Mouse (Mus musculus) CD8-positive naive resting alpha-beta T cell, adult 57 days (primary cell): ENCODE data around the gene Acot3. TPM values are rescaled to one million over a fixed set of nuclear protein-coding genes. Genes with fewer than 3 reads are reported as not detected.

Experiments used
- total RNA-seq: library from RNA; stranded (reverse); gene quantifications from one replicate; pipeline ENCODE4 v1.2.4, GENCODE M21; 2023

Acot3 gene
- total RNA-seq = not detected

GRCm38 (mm10) chr12:84051937-84052474 is at the start of gene Acot3:
Gene Acot3, plus strand, starts transcription at chr12:84052144.

GRCm38 (mm10) chr12:84009171-84009965 is 42.6 kb upstream of the Acot3 start, which contains the start of gene Acot1:
Gene Acot1, plus strand, starts transcription at chr12:84009490.

GRCm38 (mm10) chr12:84038241-84038640 is 13.7 kb upstream of the Acot3 start, which contains the start of gene Acot4:
Gene Acot4, plus strand, starts transcription at chr12:84038379.

GRCm38 (mm10) chr12:84038691-84039111 is 13.2 kb upstream of the Acot3 start, which contains the start of gene Gm49366:
Gene Gm49366, plus strand, starts transcription at chr12:84038935.

GRCm38 (mm10) chr12:84068986-84069385 is 17.0 kb downstream of the Acot3 start, which contains the start of gene Acot5:
Gene Acot5, plus strand, starts transcription at chr12:84069325.

GRCm38 (mm10) chr12:84100604-84101492 is 48.9 kb downstream of the Acot3 start, which contains the start of gene Acot6:
Gene Acot6, plus strand, starts transcription at chr12:84100654.

Other genes with a start within 250 kb of the Acot3 start
- gene Numb, start 130.2 kb upstream of the Acot3 start, total RNA-seq = 71.5 TPM
- 24.7 TPM for gene Riox1, start 101.5 kb upstream of the Acot3 start, total RNA-seq
- gene Heatr4, start 67.3 kb upstream of the Acot3 start, total RNA-seq = not detected
- 57.0 TPM for gene Acot2, start 64.3 kb upstream of the Acot3 start, total RNA-seq
- 10.5 TPM for gene Acot1, start 42.7 kb upstream of the Acot3 start, total RNA-seq
- gene Acot4, start 13.8 kb upstream of the Acot3 start, total RNA-seq = not detected
- gene Gm49366, start 13.2 kb upstream of the Acot3 start, total RNA-seq = not detected
- 0.40 TPM for gene Acot5, start 17.2 kb downstream of the Acot3 start, total RNA-seq
- 2.8 TPM for gene Acot6, start 48.5 kb downstream of the Acot3 start, total RNA-seq
- gene Dnal1, start 62.2 kb downstream of the Acot3 start, total RNA-seq = 1.2 TPM
- 9.3 TPM for gene Pnma1, start 96.3 kb downstream of the Acot3 start, total RNA-seq
- gene Elmsan1, start 166.7 kb downstream of the Acot3 start, total RNA-seq = 131 TPM
- 18.7 TPM for gene Ptgr2, start 233.1 kb downstream of the Acot3 start, total RNA-seq